Mouse (Mus musculus) forebrain, embryonic 13.5 days (tissue): ENCODE results near the gene Stoml2. TPM values are rescaled to one million over a fixed set of nuclear protein-coding genes. Genes with fewer than 3 reads are reported as not detected.

Experiments used
- ATAC-seq: fragments of 200-750 bp; cut with Nextera tagmentation; 2 replicates; pipeline ENCODE4 v1.8.0; 2017
- H3K27ac ChIP-seq: fragments of 300-500 bp; sonication (generic); 2 replicates; pipeline ENCODE4 v1.5.1; 2015; ENCODE audit warnings: inconsistent platforms, mild to moderate bottlenecking, moderate library complexity
- H3K27me3 ChIP-seq: fragments of 300-500 bp; sonication (generic); 2 replicates; pipeline ENCODE4 v1.6.1; 2015; ENCODE audit warnings: mild to moderate bottlenecking, inconsistent platforms
- H3K36me3 ChIP-seq: fragments of 300-500 bp; sonication (generic); 2 replicates; pipeline ENCODE4 v1.6.1; 2015; ENCODE audit warnings: mild to moderate bottlenecking, inconsistent platforms; ENCODE audit not compliant: poor library complexity, severe bottlenecking
- H3K4me1 ChIP-seq: fragments of 300-500 bp; sonication (generic); 2 replicates; pipeline ENCODE4 v1.6.1; 2015; ENCODE audit warnings: inconsistent platforms
- H3K4me2 ChIP-seq: fragments of 300-500 bp; sonication (generic); 2 replicates; pipeline ENCODE4 v1.6.1; 2015; ENCODE audit warnings: inconsistent platforms, mild to moderate bottlenecking, moderate library complexity
- H3K4me3 ChIP-seq: fragments of 300-500 bp; sonication (generic); 2 replicates; pipeline ENCODE4 v1.5.1; 2015; ENCODE audit warnings: mild to moderate bottlenecking, inconsistent platforms
- H3K9ac ChIP-seq: fragments of 300-500 bp; sonication (generic); 2 replicates; pipeline ENCODE4 v1.6.1; 2015; ENCODE audit warnings: mild to moderate bottlenecking, inconsistent platforms
- H3K9me3 ChIP-seq: fragments of 300-500 bp; sonication (generic); replicated peaks from 2 replicates; pipeline ENCODE4 v1.6.1; 2016; ENCODE audit warnings: inconsistent platforms
- WGBS: fragments of 180-500 bp; shearing (Covaris S2); methylation state at CpG from one replicate; pipeline ENCODE4 v1.1.7; 2015; 5-methylcytosine and 5-hydroxymethylcytosine counted together
- polyA plus RNA-seq: library from polyadenylated mRNA; unstranded; fragments of >200 nt; fragmentation: Nextera tagmentation; extraction: Ambion mirVana; gene quantifications from 2 replicates; pipeline ENCODE4 v1.2.1, GENCODE M21; 2015

Stoml2 gene
- polyA plus RNA-seq, 1 experiment from 2014 or later = 305 TPM

DNA sequence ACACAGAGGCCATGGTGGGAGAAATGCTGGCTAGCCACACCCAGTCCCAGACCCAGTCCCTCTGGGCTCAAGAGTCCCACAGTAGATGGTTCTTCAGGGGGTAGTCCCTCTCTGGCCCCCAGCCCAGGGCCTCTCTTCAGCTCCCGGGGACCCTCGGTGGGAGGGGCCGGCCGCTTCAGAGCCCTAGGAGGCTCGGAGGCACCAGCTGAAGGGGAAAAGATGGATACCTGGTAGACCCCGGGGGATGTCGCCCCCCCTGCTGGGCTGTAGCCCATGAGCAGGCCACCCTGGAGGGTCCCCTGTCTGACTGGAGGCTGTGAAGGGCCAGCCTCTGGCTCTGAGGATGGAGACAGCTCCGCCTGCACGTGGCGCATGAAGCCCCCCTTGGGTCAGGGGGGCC lies 4.8 kb upstream of the Stoml2 start:
- 84% methylated on average over 10 of the region's 10 CpGs for WGBS
- H3K27ac ChIP-seq = no peak overlapping the region
- H3K4me2 ChIP-seq = no peak overlapping the region
- H3K27me3 ChIP-seq = no peaks in the 10 kb centered on the region
- peaks cover 45% of the 10 kb centered on the region for H3K4me1 ChIP-seq
- no peaks in the 10 kb centered on the region for H3K9me3 ChIP-seq
- H3K9ac ChIP-seq = no peak overlapping the region
- peaks cover 44% of the 10 kb centered on the region for H3K36me3 ChIP-seq
- ATAC-seq = no peak
- H3K4me3 ChIP-seq = no peak overlapping the region

DNA sequence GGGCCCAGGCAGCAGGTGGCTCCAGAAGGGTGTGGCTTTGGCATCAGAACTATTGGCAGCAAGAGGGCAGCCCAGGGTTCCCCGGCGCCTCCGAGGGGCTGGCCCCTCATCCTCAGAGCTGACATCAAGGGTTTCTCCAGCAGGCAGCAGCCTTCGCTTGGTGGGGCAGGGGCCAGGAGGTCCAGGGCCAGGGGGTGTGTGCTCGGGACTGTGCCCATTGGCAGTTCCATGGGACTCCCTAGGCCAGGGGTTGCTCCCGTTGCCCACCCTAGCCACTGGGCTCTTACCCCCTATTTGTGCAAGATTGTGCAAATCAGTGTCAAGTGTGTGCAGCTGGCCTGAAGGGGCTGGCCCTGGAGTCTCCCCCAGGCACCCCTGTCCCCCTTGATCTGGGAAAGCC lies 4.3 kb upstream of the Stoml2 start:
- Histone ChIP-seq H3K4me2 (no peak overlapping the region), H3K27me3 (no peaks in the 10 kb centered on the region), H3K4me3 (no peak overlapping the region), H3K9ac (no peak overlapping the region), H3K9me3 (no peaks in the 10 kb centered on the region), H3K36me3 (peaks cover 44% of the 10 kb centered on the region), H3K4me1 (peaks cover 43% of the 10 kb centered on the region), H3K27ac (no peak overlapping the region)
- 84% methylated on average over 6 of the region's 6 CpGs for WGBS
- no peak for ATAC-seq

DNA sequence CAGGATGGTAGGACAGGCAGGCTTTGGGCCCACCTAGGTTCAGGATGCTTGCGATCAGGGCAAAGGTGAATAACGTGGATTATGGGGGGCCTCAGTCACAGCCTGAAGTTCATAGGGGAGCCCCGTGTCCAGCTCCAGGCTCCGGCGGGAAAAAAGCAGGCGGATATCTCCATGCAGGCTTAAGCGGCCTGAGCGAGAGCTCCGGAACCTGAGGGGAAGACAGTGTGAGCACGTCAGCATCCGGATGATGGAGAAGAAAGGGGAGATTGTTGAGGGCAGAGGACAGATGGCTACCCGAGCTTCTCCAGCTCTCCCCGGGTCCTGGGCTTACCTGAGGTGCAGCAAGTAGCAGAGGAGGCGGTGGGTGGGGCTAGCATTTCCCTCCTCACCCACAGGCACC lies 2.0 kb upstream of the Stoml2 start:
- no peaks in the 10 kb centered on the region for H3K9me3 ChIP-seq
- H3K4me3 ChIP-seq = no peak overlapping the region
- peaks cover 58% of the 10 kb centered on the region for H3K36me3 ChIP-seq
- no peak overlapping the region for H3K4me2 ChIP-seq
- H3K27me3 ChIP-seq = no peaks in the 10 kb centered on the region
- 88% methylated on average over 14 of the region's 14 CpGs for WGBS
- no peak for ATAC-seq
- H3K9ac ChIP-seq = no peak overlapping the region
- H3K27ac ChIP-seq = no peak overlapping the region
- peaks cover 38% of the 10 kb centered on the region for H3K4me1 ChIP-seq

DNA sequence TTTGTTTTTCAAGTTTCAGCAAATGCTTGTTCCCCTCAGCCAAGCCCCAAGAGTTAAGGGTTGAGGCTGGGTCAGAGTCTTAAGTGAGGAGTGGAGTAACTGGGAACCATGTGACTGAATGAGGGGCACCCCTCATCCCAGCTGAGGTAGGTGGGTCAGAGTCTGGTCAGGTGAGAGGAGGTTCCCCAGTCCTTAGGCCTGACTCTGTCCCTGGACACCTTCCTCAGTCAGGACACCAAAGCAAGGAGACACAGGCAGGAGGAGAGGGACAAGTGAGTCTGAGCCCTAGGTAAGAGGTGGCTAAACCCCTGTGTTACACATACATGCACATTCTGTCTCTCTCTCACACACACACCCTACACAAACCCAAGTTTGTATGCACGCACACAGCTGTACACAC lies 991 bp upstream of the Stoml2 start:
- Histone ChIP-seq H3K4me2 (no peak overlapping the region), H3K9ac (no peak overlapping the region; the same call in 1 of the 2 replicates), H3K4me3 (no peak overlapping the region), H3K4me1 (peaks cover 28% of the 10 kb centered on the region), H3K36me3 (peaks cover 68% of the 10 kb centered on the region), H3K9me3 (no peaks in the 10 kb centered on the region), H3K27me3 (no peaks in the 10 kb centered on the region), H3K27ac (peak overlapping the region; percentile 92)
- 92% methylated on average over 1 of the region's 1 CpGs for WGBS
- ATAC-seq = no peak

DNA sequence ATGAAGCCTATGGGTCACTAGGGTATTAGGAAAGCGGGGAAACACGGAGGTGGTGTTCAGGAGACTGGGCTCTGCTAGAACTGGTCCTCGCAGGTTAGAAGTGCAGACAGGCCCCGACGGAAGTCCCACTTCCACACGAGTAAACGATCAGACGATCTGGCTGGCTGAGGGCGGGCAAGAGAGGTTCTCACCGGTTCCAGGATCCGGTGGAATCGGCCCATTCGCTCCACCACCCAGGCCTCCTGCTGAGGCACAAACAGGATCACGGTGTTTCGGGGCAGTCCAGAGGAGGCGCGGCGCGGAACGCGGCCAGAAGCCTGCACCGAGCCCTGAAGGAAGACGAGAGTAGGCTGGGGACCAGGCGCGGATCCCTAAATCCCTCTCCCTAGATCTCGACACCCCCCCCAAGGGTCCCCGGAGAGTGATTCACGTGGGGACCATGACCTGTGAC lies 705 bp downstream of the Stoml2 start:
- peaks cover 63% of the 10 kb centered on the region for H3K36me3 ChIP-seq
- ATAC-seq = peak; percentile 57; the same call in 1 of the 2 replicates
- H3K9ac ChIP-seq = peak overlapping the region; percentile 91
- H3K27ac ChIP-seq = peak overlapping the region; percentile 92
- WGBS = 2% methylated on average over 28 of the region's 28 CpGs
- no peaks in the 10 kb centered on the region for H3K9me3 ChIP-seq
- H3K4me2 ChIP-seq = peak overlapping the region; percentile 89
- peaks cover 24% of the 10 kb centered on the region for H3K4me1 ChIP-seq
- H3K27me3 ChIP-seq = no peaks in the 10 kb centered on the region
- peak overlapping the region; percentile 73 for H3K4me3 ChIP-seq

DNA sequence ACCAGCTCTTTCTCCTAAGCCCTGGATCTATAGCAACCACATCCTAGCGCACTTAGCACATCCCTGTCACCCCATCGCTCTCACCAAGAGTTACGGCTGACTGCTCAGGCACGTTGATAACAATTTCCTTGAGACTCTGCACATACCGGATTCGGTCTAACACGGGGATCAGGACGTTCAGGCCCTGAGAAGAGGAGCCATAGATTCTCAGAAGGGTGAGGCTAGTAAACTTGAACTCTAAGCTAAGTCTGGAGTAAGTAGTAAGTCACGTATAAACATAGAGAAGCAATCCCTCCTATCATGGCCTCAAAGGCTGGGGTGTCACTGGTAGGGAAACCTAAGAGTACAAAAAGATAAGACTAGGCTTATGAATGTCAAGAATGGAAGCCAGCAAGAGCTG lies 1.2 kb downstream of the Stoml2 start:
- H3K4me1 ChIP-seq = peaks cover 24% of the 10 kb centered on the region
- peak overlapping the region; percentile 92; the same call in 1 of the 2 replicates for H3K27ac ChIP-seq
- H3K4me2 ChIP-seq = peak overlapping the region; percentile 89
- H3K9me3 ChIP-seq = no peaks in the 10 kb centered on the region
- H3K9ac ChIP-seq = peak overlapping the region; percentile 91
- WGBS = 84% methylated on average over 9 of the region's 9 CpGs
- ATAC-seq = no peak
- H3K27me3 ChIP-seq = no peaks in the 10 kb centered on the region
- peaks cover 59% of the 10 kb centered on the region for H3K36me3 ChIP-seq
- peak overlapping the region; percentile 73 for H3K4me3 ChIP-seq

DNA sequence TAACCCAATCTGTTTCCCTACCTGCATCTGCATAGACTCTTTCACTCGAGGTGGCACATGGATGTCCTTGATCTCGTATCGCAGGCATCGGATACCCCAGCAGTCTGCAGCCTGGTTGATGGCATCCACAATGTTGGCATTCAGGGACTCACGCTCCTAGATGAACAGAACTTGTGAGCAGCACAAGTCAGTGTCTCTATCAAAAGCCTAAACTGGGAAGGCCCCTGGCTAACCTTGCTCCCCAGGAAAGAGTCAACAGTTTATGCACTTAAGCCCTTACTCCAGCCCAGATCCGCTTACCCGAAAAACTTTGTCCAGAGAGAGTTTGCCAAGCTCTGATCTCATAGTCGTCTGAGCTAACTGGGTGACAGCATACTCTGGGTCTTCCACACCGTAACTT lies 1.8 kb downstream of the Stoml2 start:
- Histone ChIP-seq H3K9me3 (no peaks in the 10 kb centered on the region), H3K27ac (no peak overlapping the region), H3K36me3 (peaks cover 53% of the 10 kb centered on the region), H3K9ac (peak overlapping the region; percentile 91; the same call in 1 of the 2 replicates), H3K27me3 (no peaks in the 10 kb centered on the region), H3K4me2 (peak overlapping the region; percentile 89; the same call in 1 of the 2 replicates), H3K4me1 (peaks cover 30% of the 10 kb centered on the region), H3K4me3 (peak overlapping the region; percentile 73; the same call in 1 of the 2 replicates)
- ATAC-seq = no peak
- 96% methylated on average over 9 of the region's 9 CpGs for WGBS

DNA sequence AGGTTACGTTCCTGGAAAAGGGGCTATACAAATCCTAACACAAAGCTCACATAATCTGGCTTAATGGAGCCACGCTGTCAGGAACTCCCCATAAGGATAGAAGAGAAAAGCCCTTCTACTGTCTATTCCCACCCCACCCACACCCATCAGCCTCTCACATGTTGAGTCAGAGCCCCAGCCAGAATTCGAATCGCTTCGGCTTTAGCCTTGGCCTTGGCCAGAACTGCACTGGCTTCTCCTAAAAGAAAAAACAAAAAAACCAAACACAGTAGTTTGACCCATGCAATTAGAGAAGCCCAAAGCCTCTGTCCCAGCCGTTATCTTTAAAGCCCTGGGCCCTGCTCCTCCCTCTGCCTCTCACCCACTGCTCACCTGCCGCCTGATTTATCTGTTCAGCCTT lies 2.4 kb downstream of the Stoml2 start:
- no peak overlapping the region for H3K27ac ChIP-seq
- no peak for ATAC-seq
- H3K9me3 ChIP-seq = no peaks in the 10 kb centered on the region
- no peak overlapping the region for H3K4me3 ChIP-seq
- no peak overlapping the region for H3K4me2 ChIP-seq
- no peaks in the 10 kb centered on the region for H3K27me3 ChIP-seq
- H3K9ac ChIP-seq = no peak overlapping the region
- peaks cover 37% of the 10 kb centered on the region for H3K4me1 ChIP-seq
- WGBS = 94% methylated on average over 7 of the region's 7 CpGs
- peaks cover 46% of the 10 kb centered on the region for H3K36me3 ChIP-seq

DNA sequence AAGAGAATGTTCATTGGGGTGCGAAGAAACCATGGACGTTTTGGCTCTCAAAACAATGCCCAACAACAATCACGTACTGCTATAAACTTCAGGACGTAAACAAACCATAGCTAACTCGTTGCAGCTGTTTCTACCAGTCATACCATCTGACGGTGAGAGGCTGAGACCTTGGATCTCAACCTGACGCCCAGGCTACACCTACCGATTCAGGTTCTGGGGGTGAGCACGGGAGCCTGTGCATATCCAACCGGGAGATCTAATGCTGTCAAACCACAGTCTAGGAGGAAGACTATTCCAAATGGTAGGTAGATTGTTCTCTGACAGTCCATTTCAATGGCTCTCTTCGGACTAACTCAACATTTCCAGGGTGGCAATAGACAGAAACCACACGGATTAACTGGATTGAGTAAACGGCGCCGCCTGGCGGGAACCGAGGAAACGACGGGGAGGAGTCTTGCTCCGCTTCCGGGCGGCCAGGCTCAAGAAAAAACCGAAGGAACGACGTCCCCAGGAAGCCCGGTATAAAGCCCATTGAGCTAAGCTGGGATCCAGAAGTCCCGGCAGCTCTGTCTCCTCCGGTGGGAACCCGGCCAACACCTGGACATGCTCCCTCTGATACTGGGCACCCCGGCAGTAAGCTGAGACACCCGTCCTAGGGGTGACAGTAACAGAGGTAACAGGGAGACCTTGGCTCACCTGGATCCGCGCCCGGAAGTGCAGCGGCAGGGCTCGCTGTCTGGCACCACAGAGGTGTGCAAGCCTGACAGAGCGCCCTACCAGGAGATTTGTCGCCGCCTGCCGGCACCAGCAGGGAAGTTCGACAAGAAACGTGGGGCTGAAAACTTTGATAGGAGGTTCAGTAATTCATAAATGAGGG lies 6.2 kb downstream of the Stoml2 start, which contains the start of gene Pigo:
Pigo (minus strand) TSS at position 736 of the 877 bp plus-strand sequence.
- ATAC-seq = peak; percentile 95

DNA sequence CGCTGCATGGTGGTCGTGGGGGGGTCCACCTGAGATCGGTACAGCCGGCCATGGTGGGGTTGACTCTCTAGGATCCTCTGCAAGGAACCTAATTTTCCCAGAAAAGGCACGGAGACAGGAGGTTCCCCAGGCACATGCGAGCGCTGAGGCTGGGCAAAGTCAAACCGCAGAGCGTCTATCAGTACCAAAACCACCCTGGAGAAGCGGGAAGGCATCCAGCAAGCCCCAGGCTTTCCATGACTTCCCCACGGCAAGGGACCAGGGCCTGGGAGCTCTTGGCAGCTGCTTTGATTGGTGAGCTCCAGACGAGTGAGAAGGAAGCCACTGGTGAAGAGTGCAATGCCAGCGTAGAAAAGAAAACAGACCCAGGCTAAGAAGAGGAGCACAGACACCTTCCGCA lies 6.8 kb downstream of the Stoml2 start:
- Histone ChIP-seq H3K4me3 (peak overlapping the region; percentile 65), H3K27me3 (no peaks in the 10 kb centered on the region), H3K9ac (peak overlapping the region; percentile 70), H3K4me2 (peak overlapping the region; percentile 76), H3K27ac (peak overlapping the region; percentile 93), H3K4me1 (peaks cover 18% of the 10 kb centered on the region), H3K9me3 (no peaks in the 10 kb centered on the region), H3K36me3 (peaks cover 72% of the 10 kb centered on the region)
- 81% methylated on average over 14 of the region's 14 CpGs for WGBS
- no peak for ATAC-seq

More for the DNA sequence above, 6.2 kb downstream of the Stoml2 start, which contains the start of gene Pigo:
- H3K27ac ChIP-seq = peak within 1 kb of the TSS; percentile 93
- H3K4me2 ChIP-seq = peak within 1 kb of the TSS; percentile 76
- H3K36me3 ChIP-seq = peaks cover 68% of the 10 kb centered on the region
- no peaks in the 10 kb centered on the region for H3K27me3 ChIP-seq
- no peaks in the 10 kb centered on the region for H3K9me3 ChIP-seq
- H3K4me3 ChIP-seq = peak within 1 kb of the TSS; percentile 65
- peak within 1 kb of the TSS; percentile 70 for H3K9ac ChIP-seq
- peaks cover 25% of the 10 kb centered on the region for H3K4me1 ChIP-seq
- WGBS = 9% methylated on average over 42 of the region's 42 CpGs

DNA sequence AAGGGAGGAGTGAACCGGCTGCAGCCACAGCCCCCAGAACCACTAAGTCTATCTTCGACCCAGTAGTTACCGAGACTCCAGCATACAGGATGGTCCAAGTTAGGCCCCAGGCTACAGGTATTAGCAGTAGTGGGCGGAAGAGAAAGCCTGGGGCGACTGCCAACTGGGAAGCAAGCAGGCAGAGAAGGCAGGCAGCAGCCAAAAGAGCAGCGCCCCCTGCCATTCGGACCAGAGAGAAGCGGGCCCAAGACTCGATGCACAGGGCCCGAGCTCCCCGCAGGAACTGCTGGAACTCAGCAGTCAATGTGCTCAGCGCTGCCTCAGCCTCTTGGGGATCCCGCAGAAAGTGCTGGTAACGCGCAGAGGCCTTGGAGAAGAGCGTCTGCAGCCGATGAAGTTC lies 10.2 kb downstream of the Stoml2 start:
- no peak overlapping the region for H3K27ac ChIP-seq

DNA sequence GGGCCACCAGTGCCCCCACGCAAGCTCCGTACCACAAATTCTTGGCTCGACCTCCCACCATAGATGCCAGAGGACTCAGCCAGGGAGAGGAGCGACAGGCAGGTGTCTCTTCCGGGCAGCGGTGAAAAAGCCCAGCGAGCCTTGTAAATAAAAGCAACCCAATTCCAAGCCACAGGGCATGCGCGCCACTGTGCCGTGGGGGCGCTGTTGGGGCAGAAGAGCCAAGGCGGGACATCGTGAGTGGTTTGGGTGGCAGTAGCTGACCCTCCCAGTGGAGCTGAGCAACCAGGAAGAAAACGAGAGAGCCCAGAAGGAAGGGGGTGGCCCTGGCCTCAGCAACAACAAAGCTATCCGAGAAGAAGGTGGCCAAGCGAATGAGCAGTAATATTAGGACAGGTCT lies 10.6 kb downstream of the Stoml2 start:
- Histone ChIP-seq H3K36me3 (peaks cover 71% of the 10 kb centered on the region), H3K9me3 (no peaks in the 10 kb centered on the region), H3K4me1 (peaks cover 17% of the 10 kb centered on the region), H3K27ac (no peak overlapping the region), H3K9ac (no peak overlapping the region), H3K27me3 (no peaks in the 10 kb centered on the region), H3K4me3 (no peak overlapping the region), H3K4me2 (no peak overlapping the region)
- no peak for ATAC-seq
- 84% methylated on average over 16 of the region's 16 CpGs for WGBS

More for the DNA sequence above, 10.2 kb downstream of the Stoml2 start:
- no peaks in the 10 kb centered on the region for H3K9me3 ChIP-seq
- no peaks in the 10 kb centered on the region for H3K27me3 ChIP-seq
- H3K4me2 ChIP-seq = no peak overlapping the region
- no peak for ATAC-seq
- peaks cover 17% of the 10 kb centered on the region for H3K4me1 ChIP-seq
- H3K36me3 ChIP-seq = peaks cover 71% of the 10 kb centered on the region
- no peak overlapping the region for H3K9ac ChIP-seq
- no peak overlapping the region for H3K4me3 ChIP-seq
- WGBS = 68% methylated on average over 17 of the region's 17 CpGs
